Mouse (Mus musculus) embryonic facial prominence, embryonic 12.5 days (tissue): ENCODE data around the gene Prkacb. TPM values are rescaled to one million over a fixed set of nuclear protein-coding genes. Genes with fewer than 3 reads are reported as not detected.

Experiments
- ATAC-seq: fragments of 200-750 bp; cut with Nextera tagmentation; 2 replicates; pipeline ENCODE4 v1.8.0; 2017; ENCODE audit not compliant: insufficient number of reproducible peaks, insufficient read depth, low FRiP score, low TSS enrichment
- H3K27ac ChIP-seq: fragments of 300-500 bp; sonication (generic); 2 replicates; pipeline ENCODE4 v1.5.1; 2016; ENCODE audit warnings: mild to moderate bottlenecking
- H3K27me3 ChIP-seq: fragments of 300-500 bp; sonication (generic); 2 replicates; pipeline ENCODE4 v1.6.1; 2016; ENCODE audit warnings: mild to moderate bottlenecking, moderate library complexity
- H3K36me3 ChIP-seq: fragments of 300-500 bp; sonication (generic); 2 replicates; pipeline ENCODE4 v1.6.1; 2016; ENCODE audit warnings: mild to moderate bottlenecking
- H3K4me1 ChIP-seq: fragments of 300-500 bp; sonication (generic); 2 replicates; pipeline ENCODE4 v1.6.1; 2016
- H3K4me2 ChIP-seq: fragments of 300-500 bp; sonication (generic); replicated peaks from 2 replicates; pipeline ENCODE4 v1.6.1; 2016; ENCODE audit warnings: mild to moderate bottlenecking, moderate library complexity
- H3K4me3 ChIP-seq: fragments of 300-500 bp; sonication (generic); 2 replicates; pipeline ENCODE4 v1.5.1; 2016; ENCODE audit warnings: mild to moderate bottlenecking
- H3K9ac ChIP-seq: fragments of 300-500 bp; sonication (generic); 2 replicates; pipeline ENCODE4 v1.6.1; 2016; ENCODE audit warnings: mild to moderate bottlenecking, moderate library complexity
- H3K9me3 ChIP-seq: fragments of 300-500 bp; sonication (generic); 2 replicates; pipeline ENCODE4 v1.6.1; 2016; ENCODE audit warnings: mild to moderate bottlenecking, moderate library complexity
- WGBS: fragments of 180-500 bp; shearing (Covaris S2); methylation state at CpG from one replicate; pipeline ENCODE4 v1.1.7; 2016; 5-methylcytosine and 5-hydroxymethylcytosine counted together
- polyA plus RNA-seq: library from polyadenylated mRNA; unstranded; fragments of >200 nt; fragmentation: Nextera tagmentation; extraction: Ambion mirVana; gene quantifications from 2 replicates; pipeline ENCODE4 v1.2.1, GENCODE M21; 2016

The Prkacb gene
- polyA plus RNA-seq, 1 experiment from 2014 or later = 91.9 TPM

DNA sequence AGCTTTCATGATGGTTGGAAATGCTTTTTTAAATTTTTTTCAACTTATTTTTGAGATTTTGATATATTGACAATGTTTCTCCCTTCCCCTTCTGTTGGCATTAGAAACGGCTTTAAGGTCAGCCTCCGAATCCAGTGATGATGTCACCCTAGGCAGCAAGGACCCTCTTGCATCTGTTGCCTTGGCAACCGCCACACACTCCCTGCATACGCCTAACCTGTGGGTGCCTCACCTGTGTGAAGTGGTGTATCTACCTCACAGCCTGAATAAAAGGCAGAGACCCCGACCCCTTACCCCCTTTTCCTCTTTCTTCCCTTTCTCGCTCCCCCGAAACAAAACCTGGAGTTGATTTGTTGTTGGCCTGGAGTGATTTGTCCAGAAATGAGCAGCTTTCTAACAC, 100.5 kb downstream of the Prkacb start:
- no peak overlapping the region for H3K4me3 ChIP-seq
- WGBS = 78% methylated on average over 7 of the region's 7 CpGs
- no peak for ATAC-seq
- H3K36me3 ChIP-seq = no peaks in the 10 kb centered on the region
- H3K4me1 ChIP-seq = no peaks in the 10 kb centered on the region
- H3K27ac ChIP-seq = no peak overlapping the region
- H3K27me3 ChIP-seq = no peaks in the 10 kb centered on the region
- no peaks in the 10 kb centered on the region for H3K9me3 ChIP-seq
- no peak overlapping the region for H3K4me2 ChIP-seq
- H3K9ac ChIP-seq = no peak overlapping the region

DNA sequence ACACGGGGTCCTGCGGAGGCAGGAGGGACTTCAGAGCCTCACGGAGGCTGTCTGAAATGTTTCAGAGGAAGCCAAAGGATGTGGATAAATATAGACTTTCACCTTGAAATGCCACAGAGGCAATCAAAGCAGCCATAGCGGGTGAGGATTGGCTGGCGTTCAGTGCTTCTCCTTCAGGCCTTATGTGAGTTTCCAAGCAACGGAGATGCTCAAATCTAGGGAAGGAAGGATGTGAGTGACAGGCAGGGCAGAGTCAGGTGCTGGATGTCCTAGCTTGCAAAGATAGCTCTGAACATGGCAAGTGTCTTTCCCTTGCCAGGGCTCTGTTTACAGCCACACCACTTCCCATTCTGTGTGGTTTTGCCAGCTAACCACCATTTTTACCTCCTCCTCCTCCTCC, 101.2 kb downstream of the Prkacb start:
- no peak overlapping the region for H3K9ac ChIP-seq
- H3K36me3 ChIP-seq = no peaks in the 10 kb centered on the region
- no peak overlapping the region for H3K27ac ChIP-seq
- H3K4me3 ChIP-seq = no peak overlapping the region
- H3K9me3 ChIP-seq = no peaks in the 10 kb centered on the region
- no peaks in the 10 kb centered on the region for H3K27me3 ChIP-seq
- no peak overlapping the region for H3K4me2 ChIP-seq
- H3K4me1 ChIP-seq = no peaks in the 10 kb centered on the region
- no peak for ATAC-seq
- WGBS = 40% methylated on average over 6 of the region's 6 CpGs

DNA sequence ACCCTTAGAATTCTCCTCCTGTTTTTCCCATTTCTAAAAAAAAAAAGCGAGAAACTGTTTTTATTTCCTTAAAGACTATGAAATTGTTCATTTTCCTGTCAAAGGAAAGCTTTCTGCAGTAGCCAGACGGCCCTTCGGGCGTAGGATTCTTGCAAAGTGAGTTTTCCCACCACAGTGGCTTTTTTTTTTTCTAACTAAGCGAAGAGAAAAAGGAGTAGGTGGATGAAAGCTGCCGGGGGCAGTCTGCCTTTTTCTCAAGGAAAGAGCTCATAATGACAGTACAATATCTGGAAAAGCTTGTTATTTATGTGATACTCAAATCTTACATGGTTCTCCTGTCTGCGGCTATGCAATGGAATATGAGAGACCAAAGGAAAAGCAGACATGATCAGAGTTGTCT, 101.7 kb downstream of the Prkacb start:
- no peak overlapping the region for H3K4me3 ChIP-seq
- H3K27ac ChIP-seq = no peak overlapping the region
- no peaks in the 10 kb centered on the region for H3K4me1 ChIP-seq
- no peaks in the 10 kb centered on the region for H3K36me3 ChIP-seq
- 70% methylated on average over 7 of the region's 7 CpGs for WGBS
- no peak overlapping the region for H3K4me2 ChIP-seq
- no peak for ATAC-seq
- H3K9ac ChIP-seq = no peak overlapping the region
- no peaks in the 10 kb centered on the region for H3K27me3 ChIP-seq
- no peaks in the 10 kb centered on the region for H3K9me3 ChIP-seq

DNA sequence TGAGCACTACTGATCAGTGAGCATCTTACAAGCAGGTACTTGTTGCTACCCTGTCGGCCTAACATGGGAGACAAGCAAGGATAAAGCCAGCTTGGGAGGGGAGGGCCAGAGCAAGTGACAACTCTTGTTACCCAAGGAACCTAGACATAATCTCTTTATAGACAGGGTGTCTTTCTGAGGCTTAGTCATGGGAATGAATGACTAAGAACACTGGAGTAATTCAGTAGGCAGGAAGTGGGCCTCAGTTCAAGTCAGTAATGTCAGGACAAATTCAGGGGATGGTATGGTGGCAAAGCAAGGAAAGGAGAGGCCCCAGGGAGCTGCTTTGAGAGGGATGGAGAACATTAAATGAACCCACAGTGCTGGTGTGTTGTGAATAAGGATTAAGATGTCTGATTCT, 103.7 kb downstream of the Prkacb start:
- Histone ChIP-seq H3K9ac (no peak overlapping the region), H3K27me3 (no peaks in the 10 kb centered on the region), H3K27ac (no peak overlapping the region), H3K4me2 (no peak overlapping the region), H3K36me3 (no peaks in the 10 kb centered on the region), H3K4me1 (no peaks in the 10 kb centered on the region), H3K4me3 (no peak overlapping the region), H3K9me3 (no peaks in the 10 kb centered on the region)
- 77% methylated on average over 1 of the region's 1 CpGs for WGBS
- no peak for ATAC-seq

DNA sequence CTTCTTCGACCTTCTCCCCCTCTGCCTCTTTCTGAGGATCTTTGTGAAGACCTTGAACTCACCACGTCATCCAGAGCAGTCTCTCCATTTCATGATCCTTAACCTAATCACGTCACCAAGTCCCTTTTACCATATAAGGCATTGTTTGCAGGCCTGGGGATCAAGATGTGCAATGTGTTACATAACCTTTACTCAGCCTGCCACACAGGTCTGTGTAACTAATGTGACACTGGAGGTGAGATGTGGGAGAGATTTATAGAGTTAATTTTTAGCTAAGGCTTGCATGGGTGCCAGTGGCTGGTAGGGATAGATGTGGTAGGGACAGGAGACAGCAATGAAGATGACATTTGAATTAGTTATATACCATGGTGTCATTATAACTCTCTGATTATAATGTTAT, 104.4 kb downstream of the Prkacb start:
- Histone ChIP-seq H3K36me3 (no peaks in the 10 kb centered on the region), H3K27me3 (no peaks in the 10 kb centered on the region), H3K4me1 (no peaks in the 10 kb centered on the region), H3K4me2 (no peak overlapping the region), H3K27ac (no peak overlapping the region), H3K9me3 (no peaks in the 10 kb centered on the region), H3K4me3 (no peak overlapping the region), H3K9ac (no peak overlapping the region)
- WGBS = 74% methylated on average over 3 of the region's 3 CpGs
- ATAC-seq = no peak

DNA sequence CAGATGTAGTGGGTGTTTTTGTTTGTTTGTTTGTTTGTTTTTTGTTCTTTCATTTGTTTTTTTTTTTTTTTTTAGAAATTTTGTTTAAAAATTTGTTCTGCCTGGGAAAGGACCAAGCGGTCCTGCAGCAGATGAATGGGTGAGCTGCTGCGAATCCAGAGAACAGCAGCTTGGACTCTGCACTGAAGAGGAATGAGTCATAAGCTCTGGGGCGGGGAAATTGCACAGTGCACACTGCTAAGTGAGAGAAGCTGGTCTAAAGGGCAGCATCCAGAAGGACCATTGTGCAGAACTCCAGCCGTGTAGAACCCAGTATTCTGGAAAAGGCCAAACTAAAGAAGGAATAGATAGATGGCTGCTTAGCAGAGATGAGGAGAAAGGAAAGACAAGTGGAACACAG, 108.7 kb downstream of the Prkacb start:
- Histone ChIP-seq H3K9me3 (no peaks in the 10 kb centered on the region), H3K4me1 (no peaks in the 10 kb centered on the region), H3K36me3 (no peaks in the 10 kb centered on the region), H3K9ac (no peak overlapping the region), H3K4me2 (no peak overlapping the region), H3K27ac (no peak overlapping the region), H3K4me3 (no peak overlapping the region), H3K27me3 (no peaks in the 10 kb centered on the region)
- WGBS = 89% methylated on average over 4 of the region's 4 CpGs
- no peak for ATAC-seq

DNA sequence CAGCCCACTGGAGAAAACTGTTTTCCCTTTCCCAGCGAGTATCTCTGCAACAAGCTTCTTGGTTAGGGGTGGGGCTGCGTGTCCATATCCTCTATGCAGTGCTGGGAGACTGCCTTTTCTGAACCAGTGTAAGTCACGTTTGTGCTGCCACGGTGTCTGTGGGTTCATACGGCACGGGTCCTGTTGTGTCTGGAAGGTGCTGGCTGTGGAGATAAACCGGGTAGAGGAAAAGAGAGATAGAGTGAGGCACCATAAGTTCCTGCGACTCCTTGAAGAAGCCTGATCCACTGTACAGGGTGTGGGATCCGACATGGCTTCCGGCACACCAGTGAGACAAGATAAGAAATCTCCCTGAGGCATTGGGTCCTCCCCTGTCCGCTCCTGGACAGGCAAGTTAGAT, 112.7 kb downstream of the Prkacb start:
- H3K36me3 ChIP-seq = no peaks in the 10 kb centered on the region
- ATAC-seq = no peak
- no peaks in the 10 kb centered on the region for H3K27me3 ChIP-seq
- 80% methylated on average over 11 of the region's 11 CpGs for WGBS
- no peak overlapping the region for H3K4me3 ChIP-seq
- no peaks in the 10 kb centered on the region for H3K9me3 ChIP-seq
- H3K27ac ChIP-seq = no peak overlapping the region
- H3K4me2 ChIP-seq = no peak overlapping the region
- H3K4me1 ChIP-seq = no peaks in the 10 kb centered on the region
- H3K9ac ChIP-seq = no peak overlapping the region

DNA sequence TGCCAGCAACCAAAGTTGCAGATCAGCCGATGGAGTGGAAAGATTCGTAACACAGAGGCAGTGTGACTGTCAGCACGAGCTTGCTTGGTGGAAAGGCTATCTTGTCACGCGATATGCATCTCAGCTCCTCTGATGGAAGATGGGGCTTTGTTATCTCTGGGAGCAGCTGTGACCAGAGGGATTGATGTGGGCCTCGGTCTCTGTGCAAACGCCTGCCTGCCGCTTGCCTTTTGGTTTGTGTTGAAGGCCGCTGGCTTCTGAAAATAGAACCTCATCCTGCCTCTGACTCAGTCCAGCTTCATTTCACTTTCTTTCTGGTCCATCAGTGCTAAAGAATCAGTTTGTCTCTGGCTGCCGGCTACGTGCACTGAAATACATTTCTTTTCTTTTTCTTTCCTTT, 113.8 kb downstream of the Prkacb start:
- WGBS = 62% methylated on average over 11 of the region's 11 CpGs
- Histone ChIP-seq H3K4me2 (no peak overlapping the region), H3K27me3 (no peaks in the 10 kb centered on the region), H3K36me3 (no peaks in the 10 kb centered on the region), H3K27ac (no peak overlapping the region), H3K9ac (no peak overlapping the region), H3K9me3 (no peaks in the 10 kb centered on the region), H3K4me3 (no peak overlapping the region), H3K4me1 (no peaks in the 10 kb centered on the region)
- ATAC-seq = no peak

DNA sequence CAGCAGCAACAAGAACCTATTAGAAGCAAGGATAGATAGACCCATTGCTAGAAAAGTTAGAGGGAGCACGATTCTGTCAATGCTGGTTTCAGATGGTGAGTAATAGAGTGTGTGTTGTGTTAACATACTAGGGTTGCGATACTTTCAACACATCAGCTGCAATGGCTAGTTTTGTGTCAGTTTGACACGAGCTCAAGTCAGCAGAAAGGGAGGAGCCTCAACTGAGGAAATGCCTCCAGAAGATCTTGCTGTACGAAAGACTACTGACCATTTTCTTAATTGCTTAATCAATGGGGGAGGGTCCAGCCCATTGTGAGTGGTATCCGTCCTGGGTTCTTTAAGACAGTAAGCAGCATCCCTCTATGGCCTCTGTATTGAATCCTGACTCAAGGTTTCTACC, 120.2 kb downstream of the Prkacb start:
- H3K4me3 ChIP-seq = no peak overlapping the region
- H3K27me3 ChIP-seq = no peaks in the 10 kb centered on the region
- ATAC-seq = no peak
- no peaks in the 10 kb centered on the region for H3K36me3 ChIP-seq
- no peaks in the 10 kb centered on the region for H3K9me3 ChIP-seq
- no peak overlapping the region for H3K4me2 ChIP-seq
- no peak overlapping the region for H3K9ac ChIP-seq
- no peak overlapping the region for H3K27ac ChIP-seq
- WGBS = 72% methylated on average over 5 of the region's 5 CpGs
- no peaks in the 10 kb centered on the region for H3K4me1 ChIP-seq

DNA sequence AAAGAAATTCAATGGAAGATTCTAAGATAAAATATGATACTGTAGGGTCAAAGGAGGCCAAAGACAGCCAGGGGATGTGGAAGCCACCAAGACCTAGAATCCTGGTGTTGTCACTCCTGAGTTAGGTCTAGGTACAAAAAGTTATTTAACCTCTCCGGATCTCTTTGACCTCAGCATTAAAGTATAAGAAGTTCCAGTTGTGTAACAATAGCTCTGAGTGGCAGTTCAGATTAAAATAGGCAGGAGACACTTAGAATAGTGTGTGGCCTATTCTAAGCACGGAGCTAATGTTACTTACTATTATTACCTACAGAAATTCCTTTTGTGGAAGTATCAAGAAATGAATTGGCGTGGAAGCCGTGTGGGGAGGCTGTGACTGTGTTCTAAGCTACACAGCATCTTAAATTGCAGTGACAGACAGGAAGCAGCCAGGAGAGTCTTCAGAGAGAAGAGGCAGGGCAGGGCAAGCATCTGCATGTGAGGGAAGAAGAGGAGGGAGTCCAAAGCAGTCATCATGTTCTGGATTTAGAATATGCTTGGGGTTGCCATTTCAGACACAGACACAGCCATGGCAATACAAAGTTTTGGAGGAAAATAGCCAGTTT, 125.6 kb downstream of the Prkacb start:
- Histone ChIP-seq H3K36me3 (no peaks in the 10 kb centered on the region), H3K4me3 (no peak overlapping the region), H3K9ac (no peak overlapping the region), H3K27ac (no peak overlapping the region), H3K9me3 (no peaks in the 10 kb centered on the region), H3K4me1 (0 out of 2 replicates have a peak, but pooled peaks cover 4% of the 10 kb centered on the region), H3K27me3 (no peaks in the 10 kb centered on the region), H3K4me2 (no peak overlapping the region)
- no peak for ATAC-seq
- 64% methylated on average over 4 of the region's 4 CpGs for WGBS

DNA sequence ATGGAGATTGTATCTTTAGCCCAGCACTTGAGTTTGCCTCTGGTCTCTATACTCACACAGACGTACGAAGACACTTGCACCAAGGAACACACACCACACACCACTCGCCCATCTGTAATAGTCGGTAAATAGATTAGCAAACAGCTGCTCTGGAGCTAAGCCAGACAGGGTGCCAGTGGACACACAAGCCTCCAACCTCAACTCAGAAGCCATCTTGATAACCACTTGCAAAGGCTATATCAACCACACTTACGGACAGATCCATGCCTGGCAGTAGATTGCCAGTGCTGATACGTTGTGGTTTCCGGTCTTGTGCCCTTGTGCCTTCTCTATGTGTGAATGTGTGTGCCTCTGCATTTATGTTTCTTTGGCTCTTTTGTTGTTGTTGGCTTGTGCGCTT, 126.4 kb downstream of the Prkacb start:
- Histone ChIP-seq H3K9me3 (no peaks in the 10 kb centered on the region), H3K36me3 (no peaks in the 10 kb centered on the region), H3K27me3 (no peaks in the 10 kb centered on the region), H3K4me1 (peaks cover 9% of the 10 kb centered on the region; the same call in 1 of the 2 replicates), H3K4me2 (no peak overlapping the region), H3K4me3 (no peak overlapping the region), H3K9ac (no peak overlapping the region), H3K27ac (no peak overlapping the region)
- WGBS = 87% methylated on average over 8 of the region's 8 CpGs
- no peak for ATAC-seq

DNA sequence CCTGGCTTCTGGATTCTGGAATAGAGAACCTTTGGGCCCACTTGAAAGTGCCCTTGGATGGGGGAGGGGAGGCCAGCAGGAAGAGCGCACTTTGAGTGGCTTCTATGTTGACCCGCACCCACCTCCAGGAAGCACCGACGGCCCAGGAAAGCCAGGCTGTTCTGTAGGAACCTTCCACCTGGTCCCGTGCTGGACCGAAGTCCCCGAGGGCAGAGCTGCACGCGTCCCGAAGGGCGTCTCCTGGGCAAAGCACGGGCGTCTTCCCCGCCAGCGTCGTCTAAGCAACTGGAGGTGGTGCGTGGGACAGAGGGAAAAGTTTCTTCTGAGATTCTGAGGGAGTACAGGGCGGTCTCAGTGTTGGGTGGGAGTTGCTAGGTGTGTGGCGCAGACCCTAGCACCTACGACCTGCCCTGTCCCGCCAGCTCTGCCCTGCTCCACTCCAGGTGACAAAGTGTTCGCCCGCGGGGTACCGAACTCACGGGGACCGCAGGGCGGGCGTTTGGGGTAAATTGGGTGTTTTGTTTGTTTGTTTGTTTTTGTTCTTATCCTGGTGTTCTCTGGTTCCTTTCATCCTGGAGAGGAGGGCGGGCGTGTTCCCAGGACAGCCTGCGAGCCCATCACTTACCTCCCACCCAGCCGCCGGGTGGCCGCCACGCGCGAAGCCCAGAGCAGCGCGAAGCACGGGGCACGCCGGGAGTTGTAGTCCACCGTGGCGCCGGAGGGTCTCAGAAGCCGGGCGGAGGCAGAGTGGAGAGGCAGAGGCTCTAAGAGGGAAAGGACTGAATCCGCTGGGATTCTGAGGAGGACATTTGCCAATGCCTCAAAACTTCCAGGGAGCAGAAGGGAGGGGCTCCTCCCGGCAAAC, 127.7 kb downstream of the Prkacb start, which contains the start of gene Samd13:
Samd13 (minus strand) TSS at position 782 of the 865 bp plus-strand sequence.
- ATAC-seq = peak; percentile 87
- H3K4me1 ChIP-seq = peaks cover 9% of the 10 kb centered on the region; the same call in 1 of the 2 replicates
- no peaks in the 10 kb centered on the region for H3K27me3 ChIP-seq
- H3K4me3 ChIP-seq = peak within 1 kb of the TSS; percentile 56
- no peaks in the 10 kb centered on the region for H3K9me3 ChIP-seq
- H3K36me3 ChIP-seq = no peaks in the 10 kb centered on the region
- no peak within 1 kb of the TSS for H3K27ac ChIP-seq
- peak within 1 kb of the TSS; percentile 87 for H3K4me2 ChIP-seq
- WGBS = 2% methylated on average over 50 of the region's 50 CpGs
- H3K9ac ChIP-seq = peak within 1 kb of the TSS; percentile 61
